Mouse (Mus musculus) heart, postnatal 0 days (tissue): ENCODE data around the gene Hykk. TPM values are rescaled to one million over a fixed set of nuclear protein-coding genes. Genes with fewer than 3 reads are reported as not detected.

Experiments
- ATAC-seq: fragments of 200-750 bp; cut with Nextera tagmentation; 2 replicates; pipeline ENCODE4 v1.8.0; 2017; ENCODE audit warnings: low read depth, moderate number of reproducible peaks, moderate library complexity; ENCODE audit not compliant: insufficient read depth
- DNase-seq: peaks from one replicate; pipeline ENCODE4 v3.0.0-alpha.2; 2016; ENCODE audit warnings: low spot score
- H3K27ac ChIP-seq: fragments of 300-500 bp; sonication (generic); 2 replicates; pipeline ENCODE4 v1.5.1; 2014; ENCODE audit warnings: low read depth, mild to moderate bottlenecking
- H3K27me3 ChIP-seq: fragments of 300-500 bp; sonication (generic); 2 replicates; pipeline ENCODE4 v1.6.1; 2014; ENCODE audit warnings: low read length, mixed read lengths; ENCODE audit not compliant: control insufficient read depth, insufficient read depth
- H3K36me3 ChIP-seq: fragments of 300-500 bp; sonication (generic); replicated peaks from 2 replicates; pipeline ENCODE4 v1.6.1; 2014; ENCODE audit warnings: low read length, mixed read lengths; ENCODE audit not compliant: control insufficient read depth, insufficient read depth
- H3K4me1 ChIP-seq: fragments of 300-500 bp; sonication (generic); 2 replicates; pipeline ENCODE4 v1.6.1; 2014; ENCODE audit warnings: antibody characterized with exemption; ENCODE audit not compliant: control insufficient read depth, insufficient read depth
- H3K4me2 ChIP-seq: fragments of 300-500 bp; sonication (generic); 2 replicates; pipeline ENCODE4 v1.6.1; 2014; ENCODE audit warnings: low read depth, mild to moderate bottlenecking, low read length, moderate library complexity
- H3K4me3 ChIP-seq: fragments of 300-500 bp; sonication (generic); 2 replicates; pipeline ENCODE4 v1.5.1; 2014; ENCODE audit warnings: low read depth, low read length
- H3K9ac ChIP-seq: fragments of 300-500 bp; sonication (generic); replicated peaks from 2 replicates; pipeline ENCODE4 v1.6.1; 2014; ENCODE audit warnings: low read depth, low read length, mixed read lengths
- H3K9me3 ChIP-seq: fragments of 300-500 bp; sonication (generic); replicated peaks from 2 replicates; pipeline ENCODE4 v1.6.1; 2016; ENCODE audit warnings: low read length; ENCODE audit not compliant: control insufficient read depth
- CTCF ChIP-seq: IDR thresholded peaks from 2 replicates; pipeline ENCODE4 v1.5.1; 2016; ENCODE audit warnings: antibody characterized with exemption, control low read depth, low read depth
- EP300 ChIP-seq: IDR thresholded peaks from 2 replicates; pipeline ENCODE4 v1.6.1; 2016; ENCODE audit warnings: antibody characterized with exemption, low read depth
- WGBS: fragments of 180-500 bp; shearing (Covaris S2); extraction: QIAGEN DNeasy Blood & Tissue Kit; methylation state at CpG from one replicate; pipeline ENCODE4 v1.1.7; 2014; 5-methylcytosine and 5-hydroxymethylcytosine counted together
- polyA plus RNA-seq: library from polyadenylated mRNA; unstranded; fragments of >200 nt; fragmentation: Nextera tagmentation; extraction: Ambion mirVana; gene quantifications from 2 replicates; pipeline ENCODE4 v1.2.1, GENCODE M21; 2015
- total RNA-seq: library from RNA; depleted of rRNA; stranded (reverse); fragments of >200 nt; gene quantifications from 2 replicates; pipeline ENCODE4 v1.2.3, GENCODE M21; 2014; ENCODE audit warnings: low replicate concordance; rRNA removed

Hykk gene
- total and polyA plus RNA-seq, 2 experiments from 2014 or later, result 1.4 to 3.6 TPM

DNA sequence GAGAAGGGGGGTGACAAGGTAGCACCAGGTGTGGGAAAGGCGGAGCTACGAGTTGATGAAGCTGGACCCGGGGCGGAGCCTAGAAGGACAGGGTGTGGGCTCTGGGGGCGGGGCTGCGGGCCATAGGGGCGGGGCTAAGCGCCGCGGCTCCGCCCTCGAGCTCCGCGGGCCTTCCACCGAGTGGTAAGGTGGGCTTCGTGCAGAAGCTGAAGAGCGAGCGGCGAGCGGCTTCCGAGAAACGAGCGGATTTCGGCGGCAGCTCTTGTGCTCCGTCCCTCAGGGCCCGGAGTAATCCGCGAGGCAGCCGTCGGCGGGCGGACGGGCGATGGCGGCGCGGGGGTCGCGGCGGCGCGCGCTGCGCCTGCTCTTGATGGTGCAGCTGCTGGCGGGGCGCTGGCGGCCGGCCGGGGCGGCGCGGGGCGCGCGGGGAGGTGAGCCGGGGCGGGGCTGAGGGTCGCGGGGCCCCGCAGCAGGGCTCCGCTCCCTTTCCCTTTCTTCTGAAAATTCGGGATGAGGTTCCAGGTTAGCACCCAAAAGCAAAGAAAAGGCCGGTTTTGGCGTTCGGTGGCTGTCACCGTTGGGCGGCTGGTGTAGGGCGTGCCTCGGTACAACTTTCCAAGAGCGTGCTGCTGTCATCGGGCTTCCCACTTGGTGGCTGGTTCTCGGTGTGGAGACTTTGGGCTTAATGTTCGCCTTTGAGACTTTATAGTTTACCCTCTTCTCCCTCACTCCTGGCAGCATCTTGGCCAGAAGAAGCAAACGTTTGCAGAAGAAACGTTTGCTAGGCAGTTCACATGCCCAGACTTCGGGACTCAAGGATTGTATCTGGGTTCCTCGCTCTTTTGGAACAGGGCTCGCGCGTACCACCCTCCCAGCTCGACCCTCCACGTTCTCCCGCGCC lies 64.5 kb downstream of the Hykk start:
- Histone ChIP-seq H3K9ac (peak overlapping the region; percentile 26; the same call in 1 of the 2 replicates), H3K4me2 (peak overlapping the region; percentile 89), H3K27me3 (peaks cover 45% of the 10 kb centered on the region), H3K4me1 (no peaks in the 10 kb centered on the region), H3K27ac (no peak overlapping the region), H3K9me3 (no peaks in the 10 kb centered on the region), H3K36me3 (no peaks in the 10 kb centered on the region), H3K4me3 (peak overlapping the region; percentile 55)
- TF ChIP-seq EP300 (no peak), CTCF (no peak)
- ATAC-seq (peak; percentile 70), DNase-seq (peak; percentile 10)
- WGBS, result under 1% methylated on average over 73 of the region's 85 CpGs

DNA sequence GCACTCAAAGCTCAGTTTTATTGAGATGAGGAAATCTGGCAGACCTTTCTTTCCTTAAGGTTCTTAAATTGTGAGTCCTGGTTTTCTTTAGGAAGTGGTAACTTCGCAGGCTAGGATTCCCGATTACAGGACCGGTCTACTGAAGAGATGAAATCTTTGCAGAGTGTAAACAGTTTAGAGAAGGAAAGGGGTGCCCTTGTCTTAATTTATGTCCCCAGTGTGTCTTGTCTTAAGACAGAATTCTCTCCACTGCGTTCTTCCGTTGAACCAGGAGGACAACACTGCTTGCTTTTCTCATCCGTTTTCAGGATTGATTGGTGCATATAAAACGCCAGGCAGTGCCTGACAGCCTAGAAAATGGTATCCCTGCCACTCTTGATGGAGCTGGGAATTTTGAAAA lies 65.3 kb downstream of the Hykk start:
- H3K27me3 ChIP-seq, result peaks cover 42% of the 10 kb centered on the region
- no peak for TF ChIP-seq EP300
- TF ChIP-seq CTCF, result no peak
- WGBS, result 24% methylated on average over 7 of the region's 7 CpGs
- DNase-seq (no peak), ATAC-seq (no peak)
- H3K4me1 ChIP-seq, result no peaks in the 10 kb centered on the region
- peak overlapping the region; percentile 55 for H3K4me3 ChIP-seq
- H3K4me2 ChIP-seq, result peak overlapping the region; percentile 89; the same call in 1 of the 2 replicates
- no peak overlapping the region for H3K9ac ChIP-seq
- H3K27ac ChIP-seq, result no peak overlapping the region
- no peaks in the 10 kb centered on the region for H3K9me3 ChIP-seq
- H3K36me3 ChIP-seq, result no peaks in the 10 kb centered on the region

- WGBS, result 65% methylated on average over 3 of the region's 3 CpGs
- TF ChIP-seq EP300 (no peak), CTCF (no peak)
- DNase-seq, result no peak
Observed at GRCm38 (mm10) chr9:54990362-54990761, 73.3 kb downstream of the Hykk start.

GRCm38 (mm10) chr9:54994381-54994780 lies 77.3 kb downstream of the Hykk start:
- DNase-seq (no peak), ATAC-seq (no peak)
- no peak overlapping the region for H3K9ac ChIP-seq

More at GRCm38 (mm10) chr9:54990362-54990761, 73.3 kb downstream of the Hykk start:
- no peaks in the 10 kb centered on the region for H3K4me1 ChIP-seq
- H3K9ac ChIP-seq, result no peak overlapping the region
- H3K4me3 ChIP-seq, result no peak overlapping the region
- no peaks in the 10 kb centered on the region for H3K27me3 ChIP-seq
- ATAC-seq, result no peak
- no peaks in the 10 kb centered on the region for H3K9me3 ChIP-seq
- no peak overlapping the region for H3K27ac ChIP-seq
- no peak overlapping the region for H3K4me2 ChIP-seq
- H3K36me3 ChIP-seq, result no peaks in the 10 kb centered on the region

DNA sequence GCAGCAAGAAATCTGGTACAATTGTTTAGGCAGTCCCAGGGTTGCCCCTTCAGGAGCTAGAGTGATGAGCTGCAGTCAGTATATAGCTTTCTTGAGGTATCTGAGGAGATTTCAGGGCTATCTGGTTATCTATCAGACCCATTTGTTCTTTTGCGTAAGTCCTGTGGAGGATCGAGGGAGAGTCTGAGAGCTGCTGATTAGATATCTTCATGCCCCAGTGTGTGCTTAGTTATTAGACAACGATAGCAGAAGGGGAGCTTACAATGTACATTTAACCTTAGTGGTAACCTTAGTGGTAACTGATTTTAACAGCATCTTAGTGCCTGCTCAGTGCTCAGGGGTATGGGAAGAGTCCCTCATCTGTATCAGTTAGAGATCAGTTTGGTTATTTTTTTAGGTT lies 78.6 kb downstream of the Hykk start:
- TF ChIP-seq EP300 (no peak), CTCF (no peak)
- Histone ChIP-seq H3K4me2 (no peak overlapping the region), H3K4me3 (no peak overlapping the region), H3K27me3 (no peaks in the 10 kb centered on the region), H3K4me1 (no peaks in the 10 kb centered on the region), H3K27ac (no peak overlapping the region), H3K9ac (no peak overlapping the region), H3K36me3 (no peaks in the 10 kb centered on the region), H3K9me3 (no peaks in the 10 kb centered on the region)
- ATAC-seq (no peak), DNase-seq (no peak)
- WGBS, result 39% methylated on average over 3 of the region's 3 CpGs

More at GRCm38 (mm10) chr9:54994381-54994780, 77.3 kb downstream of the Hykk start:
- Histone ChIP-seq H3K4me2 (no peak overlapping the region), H3K9me3 (no peaks in the 10 kb centered on the region), H3K4me3 (no peak overlapping the region), H3K4me1 (no peaks in the 10 kb centered on the region), H3K36me3 (no peaks in the 10 kb centered on the region), H3K27ac (no peak overlapping the region), H3K27me3 (no peaks in the 10 kb centered on the region)
- WGBS, result 55% methylated on average over 3 of the region's 3 CpGs
- TF ChIP-seq CTCF (no peak), EP300 (no peak)

Other genes starting within 250 kb of the Hykk start
- 23.3 and 28.2 TPM in 2 replicates for gene Dnaja4, start 218.4 kb upstream of the Hykk start, total RNA-seq
- 36.1 and 39.2 TPM in 2 replicates for gene Dnaja4, start 218.4 kb upstream of the Hykk start, polyA plus RNA-seq
- gene Wdr61, start 182.8 kb upstream of the Hykk start, total RNA-seq, result 35.1 and 65.5 TPM in 2 replicates
- gene Wdr61, start 182.8 kb upstream of the Hykk start, polyA plus RNA-seq, result 91.8 and 92.2 TPM in 2 replicates
- gene Crabp1, start 152.5 kb upstream of the Hykk start, total RNA-seq, result not detected in 2 replicates
- 0.34 and 0.60 TPM in 2 replicates for gene Crabp1, start 152.5 kb upstream of the Hykk start, polyA plus RNA-seq
- gene Ireb2, start 53.5 kb upstream of the Hykk start, total RNA-seq, result 17.7 and 21.1 TPM in 2 replicates
- 12.1 and 14.4 TPM in 2 replicates for gene Ireb2, start 53.5 kb upstream of the Hykk start, polyA plus RNA-seq
- 200 and 381 TPM in 2 replicates for gene Psma4, start 33.5 kb downstream of the Hykk start, total RNA-seq
- 224 and 230 TPM in 2 replicates for gene Psma4, start 33.5 kb downstream of the Hykk start, polyA plus RNA-seq
- not detected in 2 replicates for gene AY074887, start 33.7 kb downstream of the Hykk start, total RNA-seq
- 0.32 and 0.37 TPM in 2 replicates for gene AY074887, start 33.7 kb downstream of the Hykk start, polyA plus RNA-seq
- not detected in 2 replicates for gene Chrna5, start 63.6 kb downstream of the Hykk start, total RNA-seq
- 0.07 TPM in 1 of 2 replicates, not detected in the other for gene Chrna5, start 63.6 kb downstream of the Hykk start, polyA plus RNA-seq
- gene Chrna3, start 109.3 kb downstream of the Hykk start, total RNA-seq, result not detected in 2 replicates
- gene Chrna3, start 109.3 kb downstream of the Hykk start, polyA plus RNA-seq, result 0.11 TPM in 1 of 2 replicates, not detected in the other
- gene Chrnb4, start 131.5 kb downstream of the Hykk start, total RNA-seq, result not detected in 2 replicates
- 0.03 and 0.11 TPM in 2 replicates for gene Chrnb4, start 131.5 kb downstream of the Hykk start, polyA plus RNA-seq
- gene Ube2q2, start 231.6 kb downstream of the Hykk start, total RNA-seq, result 18.6 and 23.5 TPM in 2 replicates
- gene Ube2q2, start 231.6 kb downstream of the Hykk start, polyA plus RNA-seq, result 21.6 and 22.0 TPM in 2 replicates